In the genomic region with DNA sequence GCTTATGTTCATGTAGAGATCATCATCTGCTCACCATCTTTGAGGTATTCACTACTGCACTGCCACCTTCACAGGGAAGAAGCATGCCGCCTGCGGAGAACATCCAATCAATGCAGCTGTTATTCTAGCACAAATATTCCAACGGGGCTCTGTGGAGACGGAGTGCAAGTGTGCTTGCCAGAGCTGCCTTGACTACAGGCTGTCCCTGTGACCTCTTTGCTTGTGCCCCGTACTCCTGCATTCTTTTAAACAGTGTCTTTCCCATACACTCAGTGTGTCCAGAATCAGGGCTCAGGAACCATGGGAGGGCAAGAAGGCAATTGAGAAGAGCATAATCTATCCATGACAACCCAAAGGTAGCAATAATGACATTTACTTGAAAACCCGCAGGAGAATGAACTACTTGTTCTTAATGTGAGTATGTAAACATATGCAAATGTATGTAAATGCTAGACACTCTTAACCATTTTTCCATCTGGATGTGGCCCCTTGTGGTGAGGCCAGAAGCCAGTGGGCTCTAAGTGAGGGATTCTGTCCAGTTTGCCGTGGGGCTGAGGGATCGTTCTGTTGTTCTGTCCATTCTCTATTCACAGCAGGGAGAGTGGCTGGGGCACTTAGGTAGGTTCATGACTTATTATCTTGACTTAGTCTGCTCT, we compare ENCODE assay signal across 25 mouse cellular contexts. TPM values are rescaled to one million over a fixed set of nuclear protein-coding genes. Genes with fewer than 3 reads are reported as not detected.
DNase-seq lines count a peak whose midpoint lies in the region; ATAC-seq lines count a peak whose summit lies in the region.
"Had no signal": no experiment of that assay in that cellular context is flagged by ENCODE, and none has a peak within 500 bp of the region (broad histone marks: within the 10 kb centered on the region; RNA-seq: fewer than 3 reads in every experiment).

No protein-coding gene starts in this region.

- H3K9me3 ChIP-seq in forebrain, embryonic 16.5 days (ENCODE audit: control insufficient read depth, low read length), result no peaks in the 10 kb centered on the region
- H3K9me3 ChIP-seq in forebrain, embryonic 10.5 days, result no peaks in the 10 kb centered on the region
- H3K9me3 ChIP-seq in neural tube, embryonic 12.5 days, result no peaks in the 10 kb centered on the region
- H3K9me3 ChIP-seq in hindbrain, embryonic 16.5 days (ENCODE audit: control insufficient read depth, low read length), result no peaks in the 10 kb centered on the region
- no peaks in the 10 kb centered on the region for H3K9me3 ChIP-seq in liver, embryonic 11.5 days (ENCODE audit: control insufficient read depth, low read length)
- H3K9me3 ChIP-seq: heart, embryonic 15.5 days; limb, embryonic 12.5 days; liver, embryonic 13.5 days; lung, embryonic 15.5 days had no signal

- H3K4me3 ChIP-seq in forebrain, embryonic 16.5 days (replicated peaks; ENCODE audit: low read length), result no peak overlapping the region
- no peak overlapping the region for H3K4me3 ChIP-seq in forebrain, embryonic 10.5 days
- H3K4me3 ChIP-seq in neural tube, embryonic 12.5 days, result no peak overlapping the region
- H3K4me3 ChIP-seq in hindbrain, embryonic 16.5 days (ENCODE audit: low read length), result no peak overlapping the region
- H3K4me3 ChIP-seq in liver, embryonic 11.5 days (ENCODE audit: low read depth, low read length), result no peak overlapping the region
- H3K4me3 ChIP-seq: heart, adult 2 months; heart, embryonic 15.5 days; limb, embryonic 12.5 days; liver, embryonic 13.5 days; lung, embryonic 15.5 days had no signal

- H3K27me3 ChIP-seq in forebrain, embryonic 16.5 days (replicated peaks; ENCODE audit: control insufficient read depth, insufficient read depth, low read length), result no peaks in the 10 kb centered on the region
- no peaks in the 10 kb centered on the region for H3K27me3 ChIP-seq in forebrain, embryonic 10.5 days (ENCODE audit: poor library complexity, severe bottlenecking)
- H3K27me3 ChIP-seq in neural tube, embryonic 12.5 days (replicated peaks), result no peaks in the 10 kb centered on the region
- no peaks in the 10 kb centered on the region for H3K27me3 ChIP-seq in hindbrain, embryonic 16.5 days (replicated peaks; ENCODE audit: control insufficient read depth, insufficient read depth, low read length)
- H3K27me3 ChIP-seq in liver, embryonic 11.5 days (replicated peaks; ENCODE audit: control insufficient read depth, insufficient read depth, low read length), result no peaks in the 10 kb centered on the region
- H3K27me3 ChIP-seq: heart, embryonic 15.5 days; limb, embryonic 12.5 days; liver, embryonic 13.5 days; lung, embryonic 15.5 days had no signal

- no peak for DNase-seq in forebrain, embryonic 10.5 days (ENCODE audit: extremely low spot score, low spot score)
- no peak for DNase-seq in neural tube, embryonic 10.5 days (ENCODE audit: extremely low spot score, low spot score)
- no peak for DNase-seq in lung, adult 18-20 months
- DNase-seq in liver, embryonic 11.5 days (ENCODE audit: low spot score), result no peak
- DNase-seq in ovary, postnatal 10 days (ENCODE audit: low spot score), result no peak
- DNase-seq: adrenal gland, postnatal 10 days; cerebellum, adult 9-10 months; gastrocnemius, postnatal 25 days; heart, adult 2 months; kidney, postnatal 10 days; liver, embryonic 13.5 days; lung, postnatal 4 days; right cerebral cortex, postnatal 14 days; thymus, adult 2 months had no signal

- no peaks in the 10 kb centered on the region for H3K36me3 ChIP-seq in forebrain, embryonic 16.5 days (ENCODE audit: control insufficient read depth, insufficient read depth)
- no peaks in the 10 kb centered on the region for H3K36me3 ChIP-seq in forebrain, embryonic 10.5 days (replicated peaks)
- no peaks in the 10 kb centered on the region for H3K36me3 ChIP-seq in neural tube, embryonic 12.5 days
- no peaks in the 10 kb centered on the region for H3K36me3 ChIP-seq in hindbrain, embryonic 16.5 days (ENCODE audit: control insufficient read depth, insufficient read depth, low read length)
- no peaks in the 10 kb centered on the region for H3K36me3 ChIP-seq in liver, embryonic 11.5 days (ENCODE audit: control insufficient read depth, insufficient read depth, low read length)
- H3K36me3 ChIP-seq: heart, embryonic 15.5 days; limb, embryonic 12.5 days; liver, embryonic 13.5 days; lung, embryonic 15.5 days had no signal

- H3K4me1 ChIP-seq in forebrain, embryonic 16.5 days (replicated peaks; ENCODE audit: control insufficient read depth, insufficient read depth, low read length), result peaks cover 3% of the 10 kb centered on the region; the same call in 1 of the 2 replicates
- no peaks in the 10 kb centered on the region for H3K4me1 ChIP-seq in forebrain, embryonic 10.5 days
- H3K4me1 ChIP-seq in neural tube, embryonic 12.5 days, result peaks cover 6% of the 10 kb centered on the region; the same call in 1 of the 2 replicates
- peaks cover 3% of the 10 kb centered on the region; the same call in 1 of the 2 replicates for H3K4me1 ChIP-seq in hindbrain, embryonic 16.5 days (ENCODE audit: control insufficient read depth, insufficient read depth, low read depth, low read length)
- H3K4me1 ChIP-seq in liver, embryonic 11.5 days (replicated peaks; ENCODE audit: control insufficient read depth, insufficient read depth, low read length), result peaks cover 10% of the 10 kb centered on the region
- H3K4me1 ChIP-seq: heart, embryonic 15.5 days; limb, embryonic 12.5 days; lung, embryonic 15.5 days had no signal

- 52% methylated on average over 8 of the region's 8 CpGs for WGBS in forebrain, embryonic 16.5 days
- 80% methylated on average over 8 of the region's 8 CpGs for WGBS in forebrain, embryonic 10.5 days
- WGBS in neural tube, embryonic 12.5 days, result 42% methylated on average over 8 of the region's 8 CpGs
- 33% methylated on average over 8 of the region's 8 CpGs for WGBS in hindbrain, embryonic 16.5 days
- 82% methylated on average over 8 of the region's 8 CpGs for WGBS in liver, embryonic 11.5 days

- no peak overlapping the region for H3K4me2 ChIP-seq in forebrain, embryonic 16.5 days (ENCODE audit: low read length)
- no peak overlapping the region for H3K4me2 ChIP-seq in neural tube, embryonic 12.5 days (replicated peaks)
- H3K4me2 ChIP-seq in hindbrain, embryonic 16.5 days (ENCODE audit: low read length), result no peak overlapping the region
- no peak overlapping the region for H3K4me2 ChIP-seq in liver, embryonic 11.5 days
- H3K4me2 ChIP-seq: heart, embryonic 15.5 days; limb, embryonic 12.5 days; liver, embryonic 13.5 days; lung, embryonic 15.5 days; midbrain, embryonic 11.5 days had no signal

- ATAC-seq in forebrain, embryonic 16.5 days, result peak; percentile 54; the same call in 1 of the 2 replicates
- peak; percentile 59; the same call in 1 of the 2 replicates for ATAC-seq in neural tube, embryonic 12.5 days (ENCODE audit: low FRiP score, low read depth)
- ATAC-seq in hindbrain, embryonic 16.5 days, result peak; percentile 80
- no peak for ATAC-seq in liver, embryonic 11.5 days (replicated peaks; ENCODE audit: low FRiP score)
- ATAC-seq: intestine, postnatal 0 days had no signal

- H3K9ac ChIP-seq in forebrain, embryonic 16.5 days (replicated peaks; ENCODE audit: low read depth, low read length), result no peak overlapping the region
- H3K9ac ChIP-seq in neural tube, embryonic 12.5 days, result no peak overlapping the region
- no peak overlapping the region for H3K9ac ChIP-seq in hindbrain, embryonic 16.5 days (ENCODE audit: low read depth, low read length)
- H3K9ac ChIP-seq in liver, embryonic 11.5 days (ENCODE audit: low read depth, low read length), result no peak overlapping the region
- H3K9ac ChIP-seq: heart, embryonic 15.5 days; limb, embryonic 12.5 days; liver, embryonic 13.5 days; lung, embryonic 15.5 days had no signal

- no peak overlapping the region for H3K27ac ChIP-seq in forebrain, embryonic 16.5 days (ENCODE audit: low read length)
- no peak overlapping the region for H3K27ac ChIP-seq in forebrain, embryonic 10.5 days
- H3K27ac ChIP-seq in neural tube, embryonic 12.5 days, result no peak overlapping the region
- H3K27ac ChIP-seq in hindbrain, embryonic 16.5 days (ENCODE audit: low read depth, low read length), result no peak overlapping the region
- no peak overlapping the region for H3K27ac ChIP-seq in liver, embryonic 11.5 days (ENCODE audit: low read depth, low read length)
- H3K27ac ChIP-seq: heart, adult 2 months; heart, embryonic 15.5 days; limb, embryonic 12.5 days; liver, embryonic 13.5 days; lung, embryonic 15.5 days had no signal

RNA-seq across cellular contexts. Expression of gene Ackr1, which starts 11.8 kb away (rescaled TPM):
- 12.4 and 14.0 TPM in 2 replicates for polyA plus RNA-seq in forebrain, embryonic 16.5 days (2015; fragmentation: Nextera tagmentation; extraction: Ambion mirVana)
- polyA plus RNA-seq in forebrain, embryonic 10.5 days (2016; fragmentation: Nextera tagmentation; extraction: Ambion mirVana), result 0.95 and 1.1 TPM in 2 replicates
- polyA plus RNA-seq in neural tube, embryonic 12.5 days (2016; fragmentation: Nextera tagmentation; extraction: Ambion mirVana), result 10.4 and 11.3 TPM in 2 replicates
- polyA plus RNA-seq in hindbrain, embryonic 16.5 days (2015; fragmentation: Nextera tagmentation; extraction: Ambion mirVana), result 17.5 and 20.4 TPM in 2 replicates
- polyA plus RNA-seq in liver, embryonic 11.5 days (2014; fragmentation: Nextera tagmentation; extraction: Ambion mirVana), result 15.0 and 16.5 TPM in 2 replicates

RNA-seq across cellular contexts. Expression of gene Aim2, which starts 29.0 kb away (rescaled TPM):
- 3.0 and 4.0 TPM in 2 replicates for polyA plus RNA-seq in forebrain, embryonic 16.5 days (2015; fragmentation: Nextera tagmentation; extraction: Ambion mirVana)
- 4.8 and 6.4 TPM in 2 replicates for polyA plus RNA-seq in forebrain, embryonic 10.5 days (2016; fragmentation: Nextera tagmentation; extraction: Ambion mirVana)
- 3.8 and 4.5 TPM in 2 replicates for polyA plus RNA-seq in neural tube, embryonic 12.5 days (2016; fragmentation: Nextera tagmentation; extraction: Ambion mirVana)
- 0.99 and 1.6 TPM in 2 replicates for polyA plus RNA-seq in hindbrain, embryonic 16.5 days (2015; fragmentation: Nextera tagmentation; extraction: Ambion mirVana)
- polyA plus RNA-seq in liver, embryonic 11.5 days (2014; fragmentation: Nextera tagmentation; extraction: Ambion mirVana), result 1.1 and 3.2 TPM in 2 replicates

RNA-seq across cellular contexts. Expression of gene Mptx2, which starts 44.1 kb away (rescaled TPM):
- polyA plus RNA-seq in forebrain, embryonic 16.5 days (2015; fragmentation: Nextera tagmentation; extraction: Ambion mirVana), result not detected in 2 replicates
- not detected in 2 replicates for polyA plus RNA-seq in forebrain, embryonic 10.5 days (2016; fragmentation: Nextera tagmentation; extraction: Ambion mirVana)
- not detected in 2 replicates for polyA plus RNA-seq in neural tube, embryonic 12.5 days (2016; fragmentation: Nextera tagmentation; extraction: Ambion mirVana)
- not detected in 2 replicates for polyA plus RNA-seq in hindbrain, embryonic 16.5 days (2015; fragmentation: Nextera tagmentation; extraction: Ambion mirVana)
- not detected in 2 replicates for polyA plus RNA-seq in liver, embryonic 11.5 days (2014; fragmentation: Nextera tagmentation; extraction: Ambion mirVana)
- polyA plus RNA-seq: embryonic facial prominence, embryonic 11.5 days; heart, adult 2 months; heart, embryonic 15.5 days; limb, embryonic 12.5 days; liver, embryonic 13.5 days; lung, embryonic 15.5 days; midbrain, embryonic 11.5 days; spleen, adult 2 months; stomach, embryonic 16.5 days; thymus, adult 2 months had no signal

RNA-seq across cellular contexts. Expression of gene Cadm3, which starts 45.8 kb away (rescaled TPM):
- polyA plus RNA-seq in forebrain, embryonic 16.5 days (2015; fragmentation: Nextera tagmentation; extraction: Ambion mirVana), result 33.8 and 47.1 TPM in 2 replicates
- 1.6 and 1.9 TPM in 2 replicates for polyA plus RNA-seq in forebrain, embryonic 10.5 days (2016; fragmentation: Nextera tagmentation; extraction: Ambion mirVana)
- 36.0 and 41.8 TPM in 2 replicates for polyA plus RNA-seq in neural tube, embryonic 12.5 days (2016; fragmentation: Nextera tagmentation; extraction: Ambion mirVana)
- 64.9 and 70.2 TPM in 2 replicates for polyA plus RNA-seq in hindbrain, embryonic 16.5 days (2015; fragmentation: Nextera tagmentation; extraction: Ambion mirVana)
- polyA plus RNA-seq in liver, embryonic 11.5 days (2014; fragmentation: Nextera tagmentation; extraction: Ambion mirVana), result 1.1 and 1.5 TPM in 2 replicates

RNA-seq across cellular contexts. Expression of gene Olfr418, which starts 55.9 kb away (rescaled TPM):
- not detected in 2 replicates for polyA plus RNA-seq in forebrain, embryonic 16.5 days (2015; fragmentation: Nextera tagmentation; extraction: Ambion mirVana)
- not detected in 2 replicates for polyA plus RNA-seq in forebrain, embryonic 10.5 days (2016; fragmentation: Nextera tagmentation; extraction: Ambion mirVana)
- polyA plus RNA-seq in neural tube, embryonic 12.5 days (2016; fragmentation: Nextera tagmentation; extraction: Ambion mirVana), result not detected in 2 replicates
- not detected in 2 replicates for polyA plus RNA-seq in hindbrain, embryonic 16.5 days (2015; fragmentation: Nextera tagmentation; extraction: Ambion mirVana)
- polyA plus RNA-seq in liver, embryonic 11.5 days (2014; fragmentation: Nextera tagmentation; extraction: Ambion mirVana), result not detected in 2 replicates
- polyA plus RNA-seq: embryonic facial prominence, embryonic 11.5 days; heart, adult 2 months; heart, embryonic 15.5 days; intestine, postnatal 0 days; limb, embryonic 12.5 days; liver, embryonic 13.5 days; lung, embryonic 15.5 days; midbrain, embryonic 11.5 days; spleen, adult 2 months; stomach, embryonic 16.5 days; thymus, adult 2 months had no signal
